Mouse (Mus musculus): ENCODE data around the gene Mapk8ip1.
"Not testable (repeated sequence)": the region's sequence is repeated elsewhere in the genome, so short reads cannot be mapped to it uniquely, and the experiment has no call there.

The Mapk8ip1 gene

DNA sequence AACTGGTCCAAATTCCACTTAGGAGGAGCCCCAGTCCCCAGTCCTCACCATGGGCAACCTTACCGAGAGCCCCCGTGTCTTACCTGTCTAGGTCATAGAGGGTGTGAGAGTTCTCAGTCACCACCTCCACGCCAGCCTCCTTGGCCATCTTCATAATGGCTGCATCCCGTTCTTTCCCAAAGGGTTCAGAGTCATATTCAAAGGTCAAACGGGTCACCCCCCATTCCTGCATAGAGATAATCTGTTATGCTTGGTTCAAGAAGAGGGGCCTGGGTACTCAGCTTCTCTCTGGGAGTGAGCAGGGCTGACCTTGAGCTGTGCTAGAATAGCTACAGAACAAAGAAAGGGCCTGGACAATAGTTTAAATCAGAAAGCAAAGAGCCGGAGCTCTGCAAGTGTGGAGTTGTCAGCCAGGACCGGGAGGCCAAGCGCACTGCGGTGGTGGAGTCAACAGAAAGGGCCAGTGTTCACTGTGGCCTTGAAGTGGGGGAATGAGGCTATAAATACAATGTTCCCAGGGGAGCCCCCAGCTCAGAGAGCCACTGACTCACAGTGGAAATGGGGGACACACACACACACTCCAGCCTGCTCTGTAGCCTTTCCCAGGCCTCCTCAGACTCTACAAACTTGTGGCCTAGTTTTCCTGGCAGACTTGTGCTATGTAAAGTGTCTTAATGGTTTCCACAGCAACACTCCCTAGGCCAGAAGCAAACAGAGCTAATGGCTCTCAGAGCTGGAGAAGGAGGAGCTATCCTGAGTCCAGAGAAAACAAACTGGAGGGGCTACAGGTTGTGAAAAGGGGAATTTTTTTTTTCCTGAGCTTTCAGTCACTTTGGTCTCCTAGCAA is 23.6 kb upstream of the Mapk8ip1 start:
- DNase-seq (ENCODE audit: low read depth): no peak

DNA sequence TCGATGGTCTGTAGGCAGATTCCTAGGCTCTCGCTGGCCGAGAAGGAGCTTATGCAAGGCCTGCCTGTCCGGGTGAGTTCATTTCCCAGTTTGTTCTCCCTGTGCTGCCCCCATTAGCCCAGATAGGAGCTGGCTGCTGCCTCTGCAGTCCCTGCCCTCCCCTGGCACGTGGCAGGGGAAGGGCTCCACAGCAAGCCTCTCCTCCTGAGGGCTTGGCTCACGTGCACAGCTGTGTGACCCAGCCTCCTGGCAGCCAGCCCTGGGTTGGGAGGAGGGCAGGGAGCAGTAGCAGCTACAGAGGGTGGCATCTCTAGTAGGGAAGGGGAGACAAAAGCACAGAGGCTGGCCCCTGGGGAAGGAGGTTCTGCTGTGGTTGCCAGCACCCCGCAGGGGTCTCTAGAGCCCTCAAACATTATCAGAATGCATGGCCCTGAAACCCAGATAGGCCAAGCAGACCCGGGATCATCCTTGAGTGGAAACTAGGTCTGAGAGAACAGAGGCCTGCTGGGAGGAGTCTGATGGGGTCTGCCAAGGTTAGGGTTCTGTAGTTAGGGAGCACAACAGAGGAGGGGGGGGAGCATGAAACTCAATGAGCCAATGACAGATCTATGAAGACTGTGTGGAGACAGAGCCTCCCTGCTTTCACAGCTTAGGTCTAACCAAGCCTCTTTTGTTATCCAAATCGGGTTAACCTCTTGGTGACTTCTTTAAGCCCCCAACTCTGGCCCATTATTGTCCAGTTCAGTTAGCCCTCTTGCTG is 22.8 kb upstream of the Mapk8ip1 start:
- DNase-seq (ENCODE audit: low read depth): peak; percentile 30

DNA sequence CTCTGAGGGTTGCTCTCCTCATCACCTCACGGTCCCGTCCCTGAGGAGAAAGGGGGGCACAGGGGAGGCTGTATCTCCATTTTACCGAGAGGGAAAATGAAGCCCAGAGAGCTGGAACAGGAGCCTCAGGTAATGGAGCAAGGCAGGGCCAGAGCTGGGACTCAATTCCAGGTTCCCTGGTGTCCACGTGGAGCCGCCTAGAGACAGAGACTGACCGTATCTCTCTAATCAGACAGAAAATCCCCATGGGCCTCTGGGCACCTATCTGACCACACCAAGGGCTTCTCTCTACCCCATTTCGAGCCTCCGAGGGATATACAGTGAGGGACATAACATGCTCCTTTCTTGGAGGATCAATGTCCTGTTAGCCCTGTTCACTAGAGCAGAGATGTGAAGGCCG is 22.1 kb upstream of the Mapk8ip1 start:
- no peak for DNase-seq (ENCODE audit: low read depth)

DNA sequence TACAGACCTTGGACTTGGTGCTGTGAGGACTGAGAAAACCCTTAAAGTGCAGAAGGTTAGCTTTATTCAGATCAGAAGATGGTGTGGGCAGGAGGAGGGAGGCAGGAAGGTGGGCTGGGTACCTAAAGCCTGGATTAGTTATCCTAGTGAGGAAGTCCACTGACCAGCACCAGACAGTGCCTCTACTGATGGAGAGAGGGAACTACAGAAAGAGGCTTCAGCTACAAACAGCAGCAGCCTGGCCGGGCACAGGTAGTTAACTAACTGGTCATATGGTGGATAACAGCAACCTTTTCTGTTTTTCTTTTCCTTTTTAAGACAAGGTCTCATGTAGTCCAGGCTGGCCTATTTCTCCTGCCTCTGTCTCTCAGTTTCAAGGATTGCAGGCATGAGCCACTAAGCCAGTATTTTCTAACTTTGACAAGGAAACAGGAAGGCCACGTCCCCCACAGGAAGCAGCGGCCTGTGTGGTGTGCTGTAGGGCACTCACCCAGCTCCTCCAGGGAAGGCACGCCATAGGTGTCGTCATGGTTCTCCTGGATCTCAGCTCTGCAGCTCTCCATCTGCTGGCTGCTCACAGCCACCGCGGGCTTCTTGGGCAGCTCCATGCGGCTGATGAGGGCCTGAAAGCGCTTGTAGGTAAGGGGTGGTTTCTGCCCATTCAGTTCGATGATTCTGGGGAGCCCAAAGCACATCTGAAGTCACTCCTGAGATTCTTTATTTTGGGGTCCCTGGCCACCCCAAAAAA is 21.5 kb upstream of the Mapk8ip1 start:
- DNase-seq (ENCODE audit: low read depth): peak; percentile 89

DNA sequence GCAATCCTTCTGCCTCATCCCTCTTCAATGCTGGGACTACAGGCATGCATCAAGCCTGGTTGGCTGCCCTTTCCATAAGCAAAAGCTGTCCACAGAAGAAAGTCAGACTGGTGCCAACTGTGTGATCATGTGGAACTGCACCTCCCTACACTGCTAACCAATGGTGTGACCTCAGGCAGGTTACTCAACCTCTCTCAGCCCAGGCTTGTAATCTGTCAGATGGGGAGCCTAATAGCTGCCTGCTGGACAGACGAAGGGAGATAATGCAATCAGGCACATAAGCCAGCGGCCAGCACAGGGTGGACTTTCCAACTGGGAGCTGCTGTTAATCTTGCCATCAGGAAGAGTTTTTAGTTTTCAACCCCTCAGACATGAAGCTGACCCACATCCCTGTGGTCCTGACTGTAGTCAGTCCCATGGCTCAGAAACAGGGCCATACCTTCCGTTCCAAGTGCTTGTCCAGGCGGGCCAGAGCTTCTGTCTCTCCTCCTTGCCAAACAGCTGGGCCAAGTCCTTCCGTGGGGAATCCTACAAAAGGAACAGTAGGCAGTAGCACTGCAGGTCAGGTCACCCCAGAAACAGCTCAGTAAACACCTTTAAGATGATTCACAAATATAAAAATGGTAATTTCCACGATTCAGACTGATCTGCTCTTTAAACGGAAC is 20.8 kb upstream of the Mapk8ip1 start:
- no peak for DNase-seq (ENCODE audit: low read depth)

DNA sequence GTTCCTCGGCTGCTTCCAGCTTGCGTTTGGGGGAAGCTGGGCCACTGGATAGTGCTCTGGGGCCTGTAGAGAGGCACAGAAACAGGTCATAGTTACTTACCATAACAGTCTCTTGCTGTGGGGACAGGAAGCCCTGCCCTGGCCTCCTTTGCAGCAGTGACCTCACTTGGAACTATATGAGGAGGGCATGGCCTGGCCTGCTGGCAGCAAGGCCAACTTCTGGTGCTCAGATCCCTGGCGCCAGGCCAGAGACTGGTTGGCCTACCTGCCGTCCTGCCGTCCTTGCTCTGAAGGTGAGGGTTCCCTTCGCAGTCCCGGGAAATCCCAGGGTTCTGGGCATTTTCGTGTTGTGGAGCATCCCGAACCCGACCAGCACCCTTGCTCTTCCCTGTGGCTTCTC is 10.6 kb upstream of the Mapk8ip1 start:
- no peak for DNase-seq (ENCODE audit: low read depth)

DNA sequence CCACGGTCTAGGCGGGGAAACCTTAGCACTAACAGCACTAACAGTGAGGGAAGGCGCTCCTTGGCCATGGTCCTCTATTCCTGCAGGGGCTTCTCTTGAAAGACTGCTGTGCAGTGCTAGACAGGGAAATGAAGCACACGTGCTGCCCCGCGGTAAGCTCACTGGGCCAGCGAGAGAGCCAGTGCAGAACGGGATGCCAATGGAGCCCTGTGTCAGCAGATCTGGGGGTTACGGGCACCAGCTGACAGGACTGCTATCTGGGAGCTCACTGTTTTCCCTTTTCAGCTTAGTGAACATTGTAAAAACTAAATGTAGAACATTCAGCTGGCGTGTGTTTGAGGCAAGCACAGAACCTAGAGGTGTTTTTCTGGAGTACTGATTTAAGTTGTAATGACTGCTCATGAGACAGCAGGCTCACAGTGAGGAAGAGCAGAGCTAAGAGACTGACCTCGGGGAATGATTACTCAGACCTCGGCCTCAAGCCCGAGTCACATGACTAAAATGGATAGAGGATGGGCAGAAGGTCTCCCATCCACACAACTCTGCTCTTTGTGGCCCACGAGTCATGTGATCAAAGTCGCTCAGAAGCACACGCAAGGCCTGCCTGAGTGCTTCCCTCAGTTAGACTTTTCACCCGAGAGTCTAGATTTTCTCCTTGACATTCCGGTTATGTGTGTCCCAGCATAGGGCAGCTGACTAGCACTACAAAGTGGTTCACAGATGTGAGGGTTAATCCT is 7.4 kb upstream of the Mapk8ip1 start:
- DNase-seq (ENCODE audit: low read depth): no peak

DNA sequence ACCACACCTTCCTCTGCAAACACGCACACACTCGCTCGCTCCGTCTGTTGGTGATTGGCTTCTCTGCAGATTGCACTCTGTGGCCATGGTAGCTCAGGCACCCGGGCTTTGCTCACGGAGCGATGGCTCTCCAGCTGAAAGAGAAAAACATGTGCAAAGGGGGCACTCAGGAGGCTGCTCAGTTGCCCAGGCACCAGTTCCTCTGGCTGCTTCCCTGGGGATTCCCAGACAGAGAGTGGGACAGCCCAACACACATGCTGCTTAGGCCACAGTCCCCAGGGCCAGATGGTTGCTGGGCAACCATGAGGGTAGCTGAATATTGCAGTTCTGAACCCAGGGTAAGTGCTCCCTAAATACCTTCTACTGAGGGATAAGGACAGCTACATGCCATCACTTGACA is 4.6 kb upstream of the Mapk8ip1 start:
- no peak for DNase-seq (ENCODE audit: low read depth)

DNA sequence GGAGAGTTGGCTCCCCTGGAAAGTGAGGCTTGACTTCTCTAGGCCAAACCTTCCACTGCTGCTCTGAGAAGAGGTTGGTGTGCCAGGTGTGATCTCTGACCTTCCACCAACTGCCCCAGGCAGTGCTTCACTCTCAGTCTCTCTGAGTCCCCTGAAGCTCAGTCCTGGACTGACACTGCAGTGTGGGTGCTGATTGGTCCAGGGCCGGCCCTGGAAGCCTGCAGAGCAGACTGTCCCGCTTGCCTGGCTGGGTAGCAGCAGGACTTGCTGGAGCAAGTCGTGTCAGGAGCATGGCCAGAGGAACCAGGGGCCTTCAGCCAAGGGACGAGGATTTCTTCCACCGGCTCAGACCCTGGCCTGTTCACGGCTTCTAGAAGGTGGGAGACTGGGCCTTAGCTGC is 3.7 kb upstream of the Mapk8ip1 start:
- DNase-seq (ENCODE audit: low read depth): no peak

DNA sequence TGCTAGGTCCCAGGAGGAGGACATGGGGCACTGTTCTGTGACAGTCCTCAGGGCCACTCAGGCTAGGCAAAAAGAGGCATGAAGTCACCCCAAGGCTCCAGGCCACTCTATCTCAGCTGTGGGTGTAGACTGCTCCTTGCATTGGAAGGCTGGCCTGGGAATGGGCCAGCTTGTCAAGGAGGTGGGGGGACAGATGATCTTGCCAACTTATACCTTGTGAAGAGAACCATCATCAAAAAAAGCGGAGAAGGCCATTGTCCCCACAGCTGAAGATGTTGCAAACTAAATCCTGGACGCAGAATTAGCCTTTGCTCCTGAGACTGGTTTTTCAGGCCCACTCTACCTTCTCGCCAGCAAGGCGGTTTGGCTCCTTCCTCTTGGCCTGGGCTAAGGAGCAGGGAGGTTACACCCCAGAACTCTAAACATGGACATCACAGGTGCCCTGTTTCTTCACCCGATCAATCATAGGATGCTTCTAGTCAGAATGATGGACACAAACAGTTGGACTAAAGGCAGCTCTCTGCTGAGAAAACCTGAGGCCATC is 2.8 kb upstream of the Mapk8ip1 start:
- no peak for DNase-seq (ENCODE audit: low read depth)

DNA sequence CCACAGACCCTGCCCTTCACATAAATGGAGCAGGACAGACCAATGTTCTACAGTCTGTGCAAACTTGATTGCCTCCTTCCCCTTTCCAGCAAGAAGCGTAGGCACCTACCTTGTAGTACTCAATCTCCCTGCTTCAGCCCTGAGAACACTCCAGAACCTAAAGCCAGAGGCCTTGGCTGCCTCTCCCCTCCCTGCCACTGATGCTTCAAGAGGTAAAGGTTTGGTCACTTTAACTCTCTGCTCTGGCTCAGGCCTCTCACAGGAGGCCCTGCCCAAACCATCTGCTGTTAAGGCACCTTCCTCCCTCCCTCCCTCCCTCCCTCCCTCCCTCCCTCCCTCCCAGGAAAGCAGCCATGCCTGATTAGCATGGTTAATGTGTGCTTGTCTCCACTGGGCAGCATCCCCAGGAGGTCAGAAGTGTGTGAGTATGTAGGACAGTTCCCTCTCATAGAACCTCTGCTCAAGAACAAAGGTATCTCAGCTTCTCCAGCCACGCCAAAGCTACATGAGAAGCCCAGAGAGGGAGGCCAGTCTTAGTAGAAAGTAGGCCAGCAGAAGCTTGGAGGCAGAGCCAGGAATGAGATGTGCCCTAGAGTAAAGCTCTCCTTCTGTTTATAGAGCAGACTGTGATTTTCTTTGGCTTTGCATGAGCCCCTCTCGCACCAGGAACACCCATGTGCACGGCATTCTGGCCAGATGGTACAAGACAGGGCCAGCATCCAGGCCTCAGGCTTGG is 1.7 kb upstream of the Mapk8ip1 start:
- DNase-seq (ENCODE audit: low read depth): no peak

DNA sequence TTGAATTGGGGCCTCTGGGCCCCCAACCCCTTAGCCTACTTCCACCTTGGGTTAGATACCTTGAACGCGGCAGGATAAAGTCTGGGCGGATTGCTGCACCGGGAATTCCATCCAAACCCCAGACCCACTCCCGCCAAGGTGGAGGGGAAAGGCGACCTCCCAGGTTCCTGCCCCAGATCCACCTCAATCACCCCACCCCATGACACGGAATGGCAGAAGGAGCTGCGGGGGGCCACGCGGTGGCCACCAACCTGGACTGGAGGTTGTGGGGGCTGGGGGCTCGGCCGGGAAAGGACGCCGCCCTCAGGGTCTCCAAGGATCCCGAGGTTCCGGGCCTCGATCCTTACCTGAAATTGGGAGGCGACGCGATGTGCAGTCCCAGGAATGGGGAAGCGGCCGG is 381 bp downstream of the Mapk8ip1 start:
- no peak for DNase-seq (ENCODE audit: low read depth)

DNA sequence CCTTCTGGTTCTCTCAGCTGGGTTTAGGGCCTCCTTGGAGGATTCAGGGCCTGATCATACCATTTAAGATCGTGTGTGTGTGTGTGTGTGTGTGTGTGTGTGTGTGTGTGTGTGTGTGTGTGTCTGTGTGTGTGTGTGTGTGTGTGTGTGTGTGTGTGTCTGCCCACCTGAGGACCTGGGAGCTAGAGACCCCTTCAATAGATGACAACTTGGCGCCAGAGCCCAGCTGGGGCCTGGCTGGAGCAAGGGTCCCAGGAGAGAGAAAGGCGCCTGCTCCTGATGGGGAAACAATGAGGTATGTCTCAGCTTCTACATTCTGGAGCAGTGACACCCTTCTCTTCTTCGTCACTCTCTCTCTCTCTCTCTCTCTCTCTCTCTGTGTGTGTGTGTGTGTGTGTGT is 1.2 kb downstream of the Mapk8ip1 start:
- not testable (repeated sequence) for DNase-seq (ENCODE audit: low read depth)

DNA sequence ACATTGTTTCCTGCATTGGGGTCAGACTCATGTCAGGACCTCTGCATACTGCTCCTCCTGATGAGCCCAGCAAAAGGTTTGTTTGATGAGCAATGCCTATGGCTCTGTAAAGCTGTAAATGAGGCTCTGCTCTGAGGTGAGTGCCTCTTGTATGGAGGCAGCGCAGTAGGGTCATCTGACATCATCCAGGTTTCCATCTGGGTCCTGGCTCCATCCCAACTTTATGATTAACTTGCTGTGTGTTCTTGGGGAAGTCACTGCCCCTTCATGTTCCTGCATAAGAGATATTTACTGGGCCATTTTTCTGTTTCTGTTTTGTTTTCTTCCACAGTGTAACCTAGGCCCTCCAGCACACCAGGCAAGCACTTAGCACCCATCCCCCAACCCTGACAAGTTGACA is 3.6 kb downstream of the Mapk8ip1 start:
- DNase-seq (ENCODE audit: low read depth): no peak

DNA sequence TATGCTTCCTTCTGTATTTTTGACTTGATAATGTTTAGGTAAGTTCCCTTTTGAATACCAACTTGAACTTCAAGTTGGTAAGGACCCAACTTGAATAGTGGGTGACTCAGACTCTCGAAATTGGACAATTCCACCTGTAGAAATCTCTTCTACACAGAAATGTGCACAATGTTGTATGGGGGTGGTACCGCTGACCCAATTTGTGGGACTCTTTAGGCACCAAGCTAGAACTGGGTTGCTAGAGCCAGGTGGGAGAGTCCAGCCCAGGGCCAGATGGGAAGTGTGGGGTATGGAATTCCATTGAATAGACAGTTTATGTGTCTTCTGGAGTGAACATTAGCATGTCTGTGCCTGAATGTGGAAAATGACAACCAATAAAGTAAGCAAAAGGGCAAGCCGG is 5.5 kb downstream of the Mapk8ip1 start:
- DNase-seq (ENCODE audit: low read depth): no peak

DNA sequence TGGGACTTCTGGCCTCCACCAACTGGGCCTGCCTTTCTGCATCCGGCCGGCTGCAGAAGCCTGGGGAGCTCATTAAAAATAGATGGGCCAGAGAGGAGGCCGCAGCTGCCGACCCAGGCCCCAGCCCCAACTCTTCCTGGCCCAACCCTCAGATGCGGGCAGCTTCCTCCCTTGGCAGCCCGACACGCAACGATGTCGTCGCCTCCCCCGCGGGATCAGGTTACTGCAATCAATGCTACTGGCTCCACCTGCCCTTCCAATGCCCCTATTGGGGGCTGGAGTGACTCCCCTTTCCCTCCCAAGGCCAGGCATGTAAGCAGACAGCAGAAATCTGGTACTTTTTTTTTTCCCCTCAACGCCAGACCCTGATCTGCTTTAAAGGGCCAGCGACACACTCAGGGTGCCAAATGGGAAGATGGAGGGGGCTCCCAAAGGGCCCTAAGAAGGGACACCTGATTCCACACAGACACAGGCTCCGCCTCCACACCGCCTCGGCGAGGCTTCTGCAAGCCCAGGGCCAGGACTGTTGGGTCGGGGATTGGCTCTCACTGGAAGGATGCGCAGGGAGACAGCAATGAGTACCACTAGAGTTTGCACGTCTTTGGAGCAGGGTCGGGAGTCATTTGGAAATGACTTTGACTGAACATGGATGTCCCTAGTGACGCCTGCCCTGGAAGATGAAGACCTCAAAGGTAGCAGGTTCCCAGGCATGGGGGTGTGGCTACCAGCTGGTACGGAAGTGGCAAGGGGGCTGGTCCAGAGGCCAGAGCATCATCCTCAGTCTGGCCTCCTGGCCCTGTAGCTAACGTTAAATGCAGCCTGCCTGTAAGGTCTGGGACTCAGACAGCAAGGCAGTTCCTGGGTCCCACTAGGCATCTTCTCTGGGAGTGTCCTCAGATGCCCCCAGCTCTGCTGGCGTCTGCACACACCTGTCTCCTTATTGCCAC is 8.5 kb downstream of the Mapk8ip1 start:
- DNase-seq (ENCODE audit: low read depth): no peak

DNA sequence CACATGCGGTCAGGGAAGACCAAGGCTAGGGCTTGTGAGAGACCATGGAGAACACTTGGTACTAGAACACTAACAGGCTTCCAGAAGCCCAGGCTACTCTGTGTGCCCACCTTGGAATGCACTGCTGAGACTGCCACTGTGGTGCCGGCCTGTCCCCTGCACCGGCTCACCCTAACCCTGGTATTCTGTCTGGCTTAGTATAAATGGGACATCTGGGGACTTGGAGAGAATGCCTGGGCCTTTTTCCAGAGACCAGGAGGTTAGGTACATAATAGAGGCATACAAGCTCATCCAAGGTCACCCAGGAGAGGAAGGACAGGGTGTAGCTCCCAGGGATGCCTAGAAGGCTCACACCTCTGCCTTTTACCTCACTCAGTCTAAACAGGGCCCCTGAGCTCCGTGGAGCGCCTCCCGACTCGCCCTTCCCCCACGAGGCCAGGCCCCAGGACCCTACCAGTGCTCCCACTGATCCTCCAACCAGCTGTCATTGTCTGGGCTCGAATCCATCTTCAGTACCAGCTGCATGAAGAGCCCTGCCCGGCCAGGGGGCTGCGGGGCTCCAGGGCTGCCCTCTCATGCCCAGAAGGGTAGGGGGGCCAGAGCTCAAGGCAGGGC is 9.3 kb downstream of the Mapk8ip1 start:
- DNase-seq (ENCODE audit: low read depth): no peak

DNA sequence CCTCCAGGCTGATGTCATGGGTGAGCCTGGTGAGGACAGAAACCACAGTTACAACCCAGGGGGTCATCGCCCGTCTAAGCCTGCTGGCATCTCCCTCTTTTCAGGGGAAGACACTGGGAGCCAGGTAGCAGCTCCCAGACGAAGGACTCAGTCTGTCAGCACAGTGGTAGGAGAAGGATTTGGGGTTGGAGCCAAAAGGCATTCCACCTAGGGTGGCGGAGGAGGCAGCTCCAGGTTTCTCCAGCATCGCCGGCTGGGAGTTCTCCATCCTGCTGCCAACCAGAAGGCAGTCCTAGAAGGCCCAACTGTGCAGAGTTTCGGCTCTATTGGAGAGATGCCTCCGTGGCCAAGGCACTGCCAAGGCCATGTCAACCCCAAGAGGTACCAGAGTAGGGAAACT is 9.9 kb downstream of the Mapk8ip1 start:
- no peak for DNase-seq (ENCODE audit: low read depth)

Measured in 416B (cell line).